Mouse (Mus musculus): ENCODE measurements around the gene Prr19.

- no peak for TF ChIP-seq CTCF (IDR thresholded peaks at IDR 0.05; ENCODE audit: low read depth, low read length)
- TF ChIP-seq POLR2A (IDR thresholded peaks at IDR 0.05; ENCODE audit: borderline replicate concordance, low read depth, low read length), result no peak
These were observed 22.7 kb upstream of the Prr19 start for GRCm38 (mm10) chr7:25278341-25279075.
